Mouse (Mus musculus) forebrain, embryonic 16.5 days (tissue): ENCODE data around the gene Pgap3. TPM values are rescaled to one million over a fixed set of nuclear protein-coding genes. Genes with fewer than 3 reads are reported as not detected.

Experiments
- ATAC-seq: fragments of 200-750 bp; cut with Nextera tagmentation; 2 replicates; pipeline ENCODE4 v1.8.0; 2017; ENCODE audit warnings: mild to moderate bottlenecking, moderate library complexity
- H3K27ac ChIP-seq: fragments of 300-500 bp; sonication (generic); 2 replicates; pipeline ENCODE4 v1.5.1; 2014; ENCODE audit warnings: low read length, control low read depth
- H3K27me3 ChIP-seq: fragments of 300-500 bp; sonication (generic); replicated peaks from 2 replicates; pipeline ENCODE4 v1.6.1; 2014; ENCODE audit warnings: low read length; ENCODE audit not compliant: control insufficient read depth, insufficient read depth
- H3K36me3 ChIP-seq: fragments of 300-500 bp; sonication (generic); 2 replicates; pipeline ENCODE4 v1.6.1; 2014; ENCODE audit not compliant: control insufficient read depth, insufficient read depth
- H3K4me1 ChIP-seq: fragments of 300-500 bp; sonication (generic); replicated peaks from 2 replicates; pipeline ENCODE4 v1.6.1; 2014; ENCODE audit warnings: low read length; ENCODE audit not compliant: control insufficient read depth, insufficient read depth
- H3K4me2 ChIP-seq: fragments of 300-500 bp; sonication (generic); 2 replicates; pipeline ENCODE4 v1.6.1; 2014; ENCODE audit warnings: mild to moderate bottlenecking, low read length, control low read depth
- H3K4me3 ChIP-seq: fragments of 300-500 bp; sonication (generic); replicated peaks from 2 replicates; pipeline ENCODE4 v1.5.1; 2014; ENCODE audit warnings: mild to moderate bottlenecking, low read length, control low read depth
- H3K9ac ChIP-seq: fragments of 300-500 bp; sonication (generic); replicated peaks from 2 replicates; pipeline ENCODE4 v1.6.1; 2014; ENCODE audit warnings: low read depth, low read length, control low read depth
- H3K9me3 ChIP-seq: fragments of 300-500 bp; sonication (generic); 2 replicates; pipeline ENCODE4 v1.6.1; 2016; ENCODE audit warnings: low read length; ENCODE audit not compliant: control insufficient read depth
- WGBS: fragments of 180-500 bp; shearing (Covaris S2); extraction: QIAGEN DNeasy Blood & Tissue Kit; methylation state at CpG from one replicate; pipeline ENCODE4 v1.1.7; 2014; 5-methylcytosine and 5-hydroxymethylcytosine counted together
- polyA plus RNA-seq: library from polyadenylated mRNA; unstranded; fragments of >200 nt; fragmentation: Nextera tagmentation; extraction: Ambion mirVana; gene quantifications from 2 replicates; pipeline ENCODE4 v1.2.1, GENCODE M21; 2015

The Pgap3 gene
- polyA plus RNA-seq, 1 experiment from 2014 or later = 9.4 TPM

DNA sequence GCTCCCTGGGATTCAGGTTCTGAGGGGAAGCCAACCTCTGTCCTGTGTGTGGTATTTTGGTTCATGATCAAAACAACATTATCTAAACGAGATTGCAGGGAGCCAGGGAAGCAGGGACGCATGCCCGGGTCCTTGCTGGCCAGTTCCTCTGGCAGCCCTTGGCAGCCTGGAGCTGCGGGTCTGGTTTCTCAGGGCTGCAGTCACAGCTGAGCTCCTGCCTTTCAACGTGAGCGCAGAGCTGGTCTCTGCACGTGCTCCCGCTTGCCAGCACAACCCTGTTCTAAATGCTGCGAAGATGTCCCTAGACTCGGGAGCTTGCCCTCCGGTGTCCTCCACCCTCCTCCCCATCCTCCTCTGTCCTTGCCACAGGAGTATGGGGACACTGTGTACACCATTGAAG is 22.5 kb downstream of the Pgap3 start:
- 85% methylated on average over 11 of the region's 11 CpGs for WGBS
- Histone ChIP-seq H3K4me2 (no peak overlapping the region), H3K27ac (no peak overlapping the region), H3K27me3 (no peaks in the 10 kb centered on the region), H3K9me3 (no peaks in the 10 kb centered on the region), H3K9ac (no peak overlapping the region), H3K36me3 (peaks cover 23% of the 10 kb centered on the region), H3K4me1 (peaks cover 11% of the 10 kb centered on the region), H3K4me3 (no peak overlapping the region)
- no peak for ATAC-seq

DNA sequence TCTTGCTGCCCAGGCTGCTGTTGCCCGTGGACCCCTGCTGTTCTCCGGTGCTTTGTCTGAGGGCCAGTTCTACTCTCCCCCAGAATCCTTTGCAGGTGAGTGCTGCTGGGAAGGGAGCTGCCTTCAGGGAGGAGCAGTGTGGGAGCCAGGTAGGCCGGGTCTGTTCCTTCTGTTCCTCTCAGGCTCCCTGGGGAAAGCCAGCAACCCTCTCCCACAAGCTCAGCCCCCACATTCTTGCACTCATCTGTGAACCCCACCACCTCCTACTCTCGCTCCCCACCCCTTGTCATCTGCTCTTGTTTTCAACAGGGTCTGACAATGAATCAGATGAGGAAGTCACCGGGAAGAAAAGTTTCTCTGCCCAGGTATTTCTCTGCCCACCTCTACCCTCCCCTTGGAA is 23.5 kb downstream of the Pgap3 start:
- ATAC-seq = no peak
- Histone ChIP-seq H3K36me3 (peaks cover 23% of the 10 kb centered on the region), H3K9me3 (no peaks in the 10 kb centered on the region), H3K4me1 (peaks cover 17% of the 10 kb centered on the region), H3K4me2 (no peak overlapping the region), H3K27me3 (no peaks in the 10 kb centered on the region), H3K9ac (no peak overlapping the region), H3K27ac (no peak overlapping the region), H3K4me3 (no peak overlapping the region)
- WGBS = 70% methylated on average over 5 of the region's 5 CpGs

DNA sequence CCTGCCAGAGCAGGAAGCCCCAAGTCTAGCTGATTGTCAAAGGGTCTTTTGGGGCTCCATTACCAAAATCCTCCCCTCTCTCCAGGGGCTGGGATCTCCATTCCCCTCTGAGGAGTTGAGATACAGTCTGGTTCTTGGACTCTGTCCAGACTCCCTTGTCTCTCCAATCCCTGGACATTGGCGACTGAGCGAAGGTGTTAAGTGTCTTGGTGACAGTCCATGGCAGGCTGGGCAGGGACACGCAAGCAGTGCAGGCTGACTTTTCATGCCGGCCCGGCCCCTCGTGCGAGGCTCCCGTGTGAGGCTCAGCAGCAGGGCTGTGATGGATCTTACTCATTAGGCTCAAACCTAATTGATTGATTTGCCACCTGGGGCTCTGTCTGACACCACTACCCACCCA is 26.0 kb downstream of the Pgap3 start:
- H3K27me3 ChIP-seq = no peaks in the 10 kb centered on the region
- H3K4me1 ChIP-seq = peaks cover 25% of the 10 kb centered on the region
- no peak overlapping the region for H3K4me2 ChIP-seq
- no peak overlapping the region for H3K9ac ChIP-seq
- peak overlapping the region; percentile 39 for H3K27ac ChIP-seq
- 0 out of 2 replicates have a peak, but pooled peaks have one; percentile 9 for ATAC-seq
- no peak overlapping the region for H3K4me3 ChIP-seq
- H3K9me3 ChIP-seq = no peaks in the 10 kb centered on the region
- WGBS = 70% methylated on average over 8 of the region's 8 CpGs
- H3K36me3 ChIP-seq = peaks cover 23% of the 10 kb centered on the region

DNA sequence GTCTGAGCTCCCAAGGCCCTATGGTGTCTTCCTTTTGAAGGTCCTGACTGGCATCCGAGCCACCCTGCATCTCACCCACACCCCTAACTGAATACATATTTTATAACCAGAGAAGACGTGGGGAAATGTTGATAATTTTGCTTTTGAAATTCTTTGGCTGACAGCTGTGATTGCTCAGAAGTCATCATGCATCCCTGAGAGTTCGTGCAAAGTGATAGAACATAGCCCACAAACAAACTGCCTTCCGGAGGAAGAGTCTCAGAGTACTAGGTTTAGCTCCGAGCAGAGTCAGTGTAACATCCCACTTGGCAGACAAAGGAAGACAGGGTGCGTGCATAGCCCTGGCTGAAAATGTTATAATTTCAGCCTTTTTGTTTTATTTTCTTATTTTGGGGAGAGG is 27.0 kb downstream of the Pgap3 start:
- H3K27ac ChIP-seq = peak overlapping the region; percentile 31
- peaks cover 20% of the 10 kb centered on the region for H3K36me3 ChIP-seq
- no peak overlapping the region for H3K9ac ChIP-seq
- 79% methylated on average over 6 of the region's 6 CpGs for WGBS
- H3K27me3 ChIP-seq = no peaks in the 10 kb centered on the region
- H3K4me2 ChIP-seq = peak overlapping the region; percentile 2; the same call in 1 of the 2 replicates
- no peaks in the 10 kb centered on the region for H3K9me3 ChIP-seq
- no peak overlapping the region for H3K4me3 ChIP-seq
- no peak for ATAC-seq
- peaks cover 25% of the 10 kb centered on the region for H3K4me1 ChIP-seq

DNA sequence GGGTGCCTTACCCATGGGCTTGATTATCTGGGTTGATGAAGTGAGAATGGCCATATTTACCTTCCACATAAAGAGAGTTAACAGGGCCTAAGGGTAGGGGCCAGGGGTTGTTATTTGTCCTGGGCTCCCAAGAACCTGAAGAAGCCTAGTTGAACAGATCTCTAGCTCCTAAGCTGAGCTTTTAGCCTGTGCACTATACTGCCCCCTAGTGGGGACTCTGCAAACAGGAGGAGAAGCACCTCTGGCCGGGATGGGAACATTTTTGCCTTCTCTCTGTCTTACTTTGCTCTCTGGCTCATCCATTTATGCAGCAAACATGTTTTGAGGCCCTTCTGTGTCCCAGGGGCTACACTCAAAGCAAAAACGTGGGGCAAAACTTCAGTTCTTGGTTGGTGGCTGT is 27.9 kb downstream of the Pgap3 start:
- H3K27ac ChIP-seq = peak overlapping the region; percentile 62
- no peak for ATAC-seq
- H3K4me3 ChIP-seq = no peak overlapping the region
- H3K4me2 ChIP-seq = no peak overlapping the region
- no peaks in the 10 kb centered on the region for H3K9me3 ChIP-seq
- 8% methylated on average over 2 of the region's 2 CpGs for WGBS
- no peak overlapping the region for H3K9ac ChIP-seq
- peaks cover 28% of the 10 kb centered on the region for H3K4me1 ChIP-seq
- peaks cover 17% of the 10 kb centered on the region for H3K36me3 ChIP-seq
- no peaks in the 10 kb centered on the region for H3K27me3 ChIP-seq

DNA sequence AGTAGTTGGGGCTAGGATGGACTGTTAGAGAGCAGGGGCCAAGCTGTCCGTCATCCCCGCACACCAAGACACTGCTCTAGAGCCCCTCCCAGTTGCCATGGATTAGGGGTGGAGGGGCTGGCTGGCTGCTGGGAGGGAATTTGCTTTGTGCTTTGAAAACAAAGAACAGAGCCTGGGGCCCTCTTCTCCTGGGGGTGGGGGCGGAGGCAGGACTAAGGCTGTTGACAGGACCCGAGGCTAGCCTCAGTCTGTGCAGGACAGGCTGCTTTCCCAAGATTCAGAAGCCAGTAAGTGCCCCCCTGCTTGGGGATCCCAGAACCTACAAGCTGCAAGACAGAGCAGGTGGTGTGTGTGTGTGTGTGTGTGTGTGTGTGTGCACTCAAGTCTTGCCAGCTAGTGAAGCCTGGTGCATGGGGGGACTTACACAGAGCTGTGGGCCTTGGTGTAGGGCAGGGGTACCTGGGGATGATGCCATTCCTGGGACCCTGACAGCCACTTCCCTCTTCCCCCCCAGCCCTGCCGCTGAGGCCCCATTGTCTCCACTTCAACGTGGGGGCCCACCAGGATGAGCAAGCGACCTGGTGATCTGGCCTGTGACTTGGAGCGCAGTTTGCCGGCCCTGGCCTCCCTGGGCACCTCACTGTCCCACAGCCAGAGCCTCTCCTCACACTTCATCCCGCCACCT is 28.6 kb downstream of the Pgap3 start:
- Histone ChIP-seq H3K4me2 (no peak overlapping the region; the same call in 1 of the 2 replicates), H3K4me1 (peaks cover 32% of the 10 kb centered on the region), H3K9ac (peak overlapping the region; percentile 19; the same call in 1 of the 2 replicates), H3K27me3 (no peaks in the 10 kb centered on the region), H3K36me3 (peaks cover 11% of the 10 kb centered on the region), H3K27ac (peak overlapping the region; percentile 62), H3K9me3 (no peaks in the 10 kb centered on the region), H3K4me3 (no peak overlapping the region)
- ATAC-seq = peak; percentile 73
- 29% methylated on average over 10 of the region's 10 CpGs for WGBS

DNA sequence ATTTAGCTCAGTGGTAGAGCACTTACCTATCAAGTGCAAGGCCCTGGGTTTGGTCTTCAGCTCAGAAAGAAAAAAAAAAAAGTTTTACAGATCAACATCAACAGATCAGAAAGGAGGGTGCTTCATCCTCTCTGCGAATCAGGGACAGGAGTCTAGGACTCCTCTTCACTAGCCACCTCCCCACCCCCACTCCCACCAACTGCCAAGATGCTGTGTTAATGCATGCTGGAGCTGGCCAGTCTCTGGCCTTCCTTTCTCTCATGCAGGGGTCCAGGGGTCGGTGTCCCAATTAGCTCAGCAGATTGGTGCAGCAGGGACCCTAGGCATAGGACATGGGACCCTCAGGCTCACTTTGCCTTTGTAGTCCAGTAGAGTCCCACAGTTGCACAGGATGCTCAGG is 29.7 kb downstream of the Pgap3 start:
- ATAC-seq = no peak
- peak overlapping the region; percentile 60 for H3K27ac ChIP-seq
- H3K4me1 ChIP-seq = peaks cover 32% of the 10 kb centered on the region
- H3K4me2 ChIP-seq = no peak overlapping the region
- H3K27me3 ChIP-seq = no peaks in the 10 kb centered on the region
- WGBS = 71% methylated on average over 2 of the region's 2 CpGs
- H3K4me3 ChIP-seq = no peak overlapping the region
- no peak overlapping the region for H3K9ac ChIP-seq
- no peaks in the 10 kb centered on the region for H3K9me3 ChIP-seq
- peaks cover 5% of the 10 kb centered on the region; the same call in 1 of the 2 replicates for H3K36me3 ChIP-seq

DNA sequence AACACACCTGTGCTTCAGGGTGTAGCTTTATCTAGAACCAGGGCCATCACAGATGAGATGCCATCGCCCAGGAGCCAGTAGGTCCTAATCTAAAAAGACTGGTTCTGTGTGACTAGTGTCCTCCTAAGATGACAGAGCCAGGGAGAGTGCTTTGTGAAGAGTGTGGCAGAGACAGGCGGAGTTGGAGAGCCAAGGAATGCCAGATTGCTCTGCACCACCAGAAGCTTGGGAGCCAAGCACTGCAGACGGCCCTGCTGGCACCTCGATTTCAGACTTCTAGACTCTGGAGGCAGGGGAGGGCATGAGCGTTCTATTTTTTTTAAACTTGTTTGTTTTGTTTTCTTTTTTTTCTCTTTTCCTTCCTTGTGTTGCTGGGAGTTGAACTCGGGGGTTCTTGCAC is 31.0 kb downstream of the Pgap3 start:
- Histone ChIP-seq H3K4me2 (no peak overlapping the region), H3K36me3 (no peaks in the 10 kb centered on the region), H3K9ac (no peak overlapping the region), H3K4me1 (peaks cover 32% of the 10 kb centered on the region), H3K27ac (peak overlapping the region; percentile 79), H3K27me3 (no peaks in the 10 kb centered on the region), H3K4me3 (no peak overlapping the region), H3K9me3 (no peaks in the 10 kb centered on the region)
- peak; percentile 59; the same call in 1 of the 2 replicates for ATAC-seq
- 66% methylated on average over 6 of the region's 6 CpGs for WGBS

DNA sequence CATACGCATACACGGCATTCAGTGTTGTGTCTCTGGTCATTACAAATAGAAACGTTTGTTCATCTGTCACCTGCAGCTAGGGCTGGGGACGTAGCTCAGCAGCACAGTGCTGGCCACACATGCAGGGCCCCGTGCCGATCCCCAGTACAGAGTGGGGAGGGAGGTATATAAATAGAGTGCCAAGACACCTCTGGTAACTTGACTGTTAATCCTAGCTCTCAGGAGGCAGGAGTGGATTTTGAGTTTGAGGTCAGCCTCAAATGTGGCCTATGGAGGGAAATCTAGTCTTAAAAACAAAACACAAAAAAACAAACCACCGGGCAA is 32.5 kb downstream of the Pgap3 start:
- 80% methylated on average over 7 of the region's 7 CpGs for WGBS
- no peak overlapping the region for H3K4me2 ChIP-seq
- H3K36me3 ChIP-seq = no peaks in the 10 kb centered on the region
- no peak overlapping the region; the same call in 1 of the 2 replicates for H3K27ac ChIP-seq
- H3K9me3 ChIP-seq = no peaks in the 10 kb centered on the region
- H3K4me1 ChIP-seq = peaks cover 30% of the 10 kb centered on the region
- ATAC-seq = no peak
- no peak overlapping the region for H3K4me3 ChIP-seq
- no peak overlapping the region for H3K9ac ChIP-seq
- no peaks in the 10 kb centered on the region for H3K27me3 ChIP-seq
